Comparison of ENCODE assay signal across 8 mouse cellular contexts in the genomic region with DNA sequence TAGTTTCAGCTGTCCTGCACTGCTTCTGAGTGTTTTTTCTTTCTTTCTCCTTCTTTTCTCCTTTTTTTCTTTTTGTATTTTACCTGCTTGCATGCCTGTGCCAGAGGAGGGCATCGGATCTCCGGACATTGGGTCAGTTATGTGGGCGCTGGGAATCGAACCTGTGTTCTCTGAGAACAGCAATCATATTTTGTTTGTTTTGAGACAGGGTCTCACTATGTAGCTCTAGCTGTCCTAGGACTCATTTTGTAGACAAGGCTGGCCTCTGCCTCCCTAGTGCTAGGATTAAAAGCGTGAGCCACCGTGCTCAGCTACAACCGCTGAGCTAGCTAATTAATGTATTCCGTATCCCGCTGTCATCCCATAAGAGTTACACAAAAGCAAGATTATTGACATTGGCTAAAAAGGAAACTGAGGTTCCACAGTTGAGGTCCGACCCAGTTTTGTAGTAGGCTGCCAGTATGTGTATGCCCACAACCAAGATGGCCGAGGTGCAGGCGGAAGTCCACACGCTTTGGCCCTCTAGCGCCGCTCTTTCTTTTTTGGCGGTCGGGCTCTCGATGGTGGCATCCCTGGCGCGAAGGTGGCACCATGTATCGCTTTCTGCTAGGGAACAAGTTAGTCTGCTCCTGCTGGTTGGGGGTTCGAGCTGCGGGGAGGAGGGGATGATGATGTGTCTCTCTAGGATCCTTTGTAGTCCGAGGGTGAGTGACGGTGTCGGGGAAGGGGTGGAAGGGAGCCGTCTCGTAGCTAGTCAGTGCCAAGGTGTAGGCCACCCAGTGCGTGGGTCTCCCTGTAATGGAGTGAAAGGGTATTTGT. TPM values are rescaled to one million over a fixed set of nuclear protein-coding genes. Genes with fewer than 3 reads are reported as not detected.
A peak's percentile ranks its signal among the peaks of the same experiment; 100 is the strongest.
DNase-seq lines count a peak whose midpoint lies in the region; TF ChIP-seq lines count a peak whose summit lies in the region.

No protein-coding gene starts in this region.

- H3K36me3 ChIP-seq in macrophage (ENCODE audit: inconsistent target), result no peaks in the 10 kb centered on the region

- peak overlapping the region; percentile 18; the same call in 1 of the 2 replicates for H3K27ac ChIP-seq in cortical plate, adult 2 months (ENCODE audit: insufficient read depth, low read length)
- peak overlapping the region; percentile 82 for H3K27ac ChIP-seq in left cerebral cortex, adult 2 months
- H3K27ac ChIP-seq in macrophage, result peak overlapping the region; percentile 89

- peak; percentile 61 for TF ChIP-seq POLR2A in cortical plate, adult 2 months (IDR thresholded peaks at IDR 0.05; ENCODE audit: extremely low read depth, insufficient read depth, low read length)

- under 1% methylated on average over 29 of the region's 29 CpGs for WGBS in macrophage (ENCODE audit: missing documents)

- peak; percentile 95 for DNase-seq in adipocyte (ENCODE audit: low spot score)
- DNase-seq in gastrocnemius, postnatal 10 days, result peak; percentile 65
- peak; percentile 90 for DNase-seq in induced T-regulatory cell, adult 2 months (ENCODE audit: low read depth)
- peak; percentile 73 to 77 for DNase-seq in left cerebral cortex, adult 2 months (ENCODE audit: extremely low spot score in 1 of 2, low spot score in 2 of 2)
- DNase-seq in retina, postnatal 7 days (ENCODE audit: low read depth, low spot score), result peak; percentile 78
- DNase-seq in thymus, postnatal 4 days, result peak; percentile 80

- no peak; the same call in 1 of the 2 replicates for TF ChIP-seq CTCF in cortical plate, adult 2 months (IDR thresholded peaks at IDR 0.05; ENCODE audit: extremely low read depth, insufficient read depth, low read length)
- peak; percentile 45 for TF ChIP-seq CTCF in left cerebral cortex, adult 2 months (IDR thresholded peaks at IDR 0.05)

- 0 out of 2 replicates have a peak, but pooled peaks cover 2% of the 10 kb centered on the region for H3K4me1 ChIP-seq in cortical plate, adult 2 months (ENCODE audit: control insufficient read depth, insufficient read depth, low read length)

- H3K4me3 ChIP-seq in cortical plate, adult 2 months (ENCODE audit: insufficient read depth, low read length), result peak overlapping the region; percentile 68
- peak overlapping the region; percentile 81 for H3K4me3 ChIP-seq in left cerebral cortex, adult 2 months
- H3K4me3 ChIP-seq in macrophage (ENCODE audit: inconsistent target), result peak overlapping the region; percentile 59

- intact Hi-C loops in left cerebral cortex, adult 2 months (cut with DNase I), result loop anchor here (1.0 kb wide), 1 partner anchor 25 kb away; no protein-coding TSS in a partner anchor

- peaks cover 16% of the 10 kb centered on the region; the same call in 1 of the 2 replicates for H3K79me2 ChIP-seq in macrophage (ENCODE audit: inconsistent target)

RNA-seq across cellular contexts. Expression of a gene that starts 2.1 kb away (rescaled TPM):
- polyA plus RNA-seq in cortical plate, adult 2 months (2012; rRNA removed), result 9.6 and 13.4 TPM in 2 replicates
- total RNA-seq in gastrocnemius, postnatal 10 days (2021), result 10 to 100 TPM; 10.9 to 17.6 TPM
- 10 to 100 TPM; 17.5 to 17.9 TPM for total RNA-seq in left cerebral cortex, adult 2 months (2021)
- total RNA-seq in macrophage (2018; cell fraction: chromatin; rRNA removed), result 100 to 1,000 TPM in 11 of 26 experiments, 10 to 100 TPM in 14, 1 to 10 TPM in 1; 8.1 to 794 (median 83.2) TPM
- total RNA-seq in macrophage (2018; cell fraction: cytosol; rRNA removed), result 1,000 to 10,000 TPM in 1 of 26 experiments, 100 to 1,000 TPM in 16, 10 to 100 TPM in 9; 12.7 to 1,041 (median 226) TPM
- 1,000 to 10,000 TPM in 1 of 26 experiments, 100 to 1,000 TPM in 15, 10 to 100 TPM in 10; 18.1 to 1,358 (median 213) TPM for total RNA-seq in macrophage (2018; cell fraction: nucleus; rRNA removed)
- polyA plus RNA-seq in macrophage (2018), result 13.1 to 24.0 TPM (median 23.6 TPM) in 3 replicates

RNA-seq across cellular contexts. Expression of a gene that starts 21.3 kb away (rescaled TPM):
- 145 and 185 TPM in 2 replicates for polyA plus RNA-seq in cortical plate, adult 2 months (2012; rRNA removed)
- 10 to 100 TPM; 33.7 to 43.9 TPM for total RNA-seq in gastrocnemius, postnatal 10 days (2021)
- total RNA-seq in left cerebral cortex, adult 2 months (2021), result 100 to 1,000 TPM; 108 to 115 TPM
- total RNA-seq in macrophage (2018; cell fraction: chromatin; rRNA removed), result 100 to 1,000 TPM; 145 to 258 (median 188) TPM
- total RNA-seq in macrophage (2018; cell fraction: cytosol; rRNA removed), result 10 to 100 TPM; 23.1 to 41.2 (median 31.8) TPM
- 100 to 1,000 TPM in 18 of 26 experiments, 10 to 100 TPM in 8; 58.4 to 242 (median 112) TPM for total RNA-seq in macrophage (2018; cell fraction: nucleus; rRNA removed)
- 24.6 to 51.1 TPM (median 43.5 TPM) in 3 replicates for polyA plus RNA-seq in macrophage (2018)

RNA-seq across cellular contexts. Expression of a gene that starts 22.9 kb away (rescaled TPM):
- polyA plus RNA-seq in cortical plate, adult 2 months (2012; rRNA removed), result 86.5 and 86.7 TPM in 2 replicates
- 10 to 100 TPM; 38.2 to 39.1 TPM for total RNA-seq in gastrocnemius, postnatal 10 days (2021)
- total RNA-seq in left cerebral cortex, adult 2 months (2021), result 10 to 100 TPM; 95.5 to 96.8 TPM
- total RNA-seq in macrophage (2018; cell fraction: chromatin; rRNA removed), result 10 to 100 TPM; 29.2 to 67.2 (median 42.0) TPM
- total RNA-seq in macrophage (2018; cell fraction: cytosol; rRNA removed), result 10 to 100 TPM; 49.3 to 73.4 (median 60.7) TPM
- total RNA-seq in macrophage (2018; cell fraction: nucleus; rRNA removed), result 10 to 100 TPM; 42.8 to 95.1 (median 62.2) TPM
- 42.2 to 61.4 TPM (median 49.6 TPM) in 3 replicates for polyA plus RNA-seq in macrophage (2018)

RNA-seq across cellular contexts. Expression of a gene that starts 36.5 kb away (rescaled TPM):
- 3.3 and 3.4 TPM in 2 replicates for polyA plus RNA-seq in cortical plate, adult 2 months (2012; rRNA removed)
- 1 to 10 TPM; 3.3 to 5.4 TPM for total RNA-seq in gastrocnemius, postnatal 10 days (2021)
- 1 to 10 TPM; 1.6 to 2.6 TPM for total RNA-seq in left cerebral cortex, adult 2 months (2021)
- total RNA-seq in macrophage (2018; cell fraction: chromatin; rRNA removed), result 100 to 1,000 TPM in 11 of 26 experiments, 10 to 100 TPM in 13, 1 to 10 TPM in 2; 2.3 to 178 (median 69.7) TPM
- 10 to 100 TPM in 25 of 26 experiments, 1 to 10 TPM in 1; 6.6 to 88.0 (median 59.5) TPM for total RNA-seq in macrophage (2018; cell fraction: cytosol; rRNA removed)
- 100 to 1,000 TPM in 11 of 26 experiments, 10 to 100 TPM in 14, 1 to 10 TPM in 1; 8.1 to 193 (median 91.8) TPM for total RNA-seq in macrophage (2018; cell fraction: nucleus; rRNA removed)
- polyA plus RNA-seq in macrophage (2018), result 38.2 to 65.7 TPM (median 48.7 TPM) in 3 replicates

RNA-seq across cellular contexts. Expression of a gene that starts 58.0 kb away (rescaled TPM):
- polyA plus RNA-seq in cortical plate, adult 2 months (2012; rRNA removed), result 0.30 and 0.42 TPM in 2 replicates
- total RNA-seq in gastrocnemius, postnatal 10 days (2021), result 1 to 10 TPM; 2.2 to 2.8 TPM
- not detected for total RNA-seq in left cerebral cortex, adult 2 months (2021)
- total RNA-seq in macrophage (2018; cell fraction: chromatin; rRNA removed), result not detected
- total RNA-seq in macrophage (2018; cell fraction: cytosol; rRNA removed), result under 1 TPM in 5 of 26 experiments, not detected in 21; 0.18 to 0.66 (median 0.31) TPM
- not detected for total RNA-seq in macrophage (2018; cell fraction: nucleus; rRNA removed)
- not detected in 3 replicates for polyA plus RNA-seq in macrophage (2018)

Comparison
In these comparisons a context has a peak if more than half of its experiments do, and no peak if none do; other contexts are left out.
1. Peak in every context shown above with its lines: DNase-seq, H3K4me3 ChIP-seq and H3K27ac ChIP-seq.
2. H3K27ac ChIP-seq: peak in every context shown above with its lines; median percentile 89 in macrophage; 82 in left cerebral cortex, adult 2 months; 18 in cortical plate, adult 2 months.